Mouse (Mus musculus) MN1 (cell line): ENCODE results near the gene Kif3b.
"Not testable (repeated sequence)": the region's sequence is repeated elsewhere in the genome, so short reads cannot be mapped to it uniquely, and the experiment has no call there.

Experiments used
- DNase-seq: peaks from one replicate; pipeline ENCODE4 v3.0.0-alpha.2; 2016; ENCODE audit warnings: low spot score

Gene Kif3b

DNA sequence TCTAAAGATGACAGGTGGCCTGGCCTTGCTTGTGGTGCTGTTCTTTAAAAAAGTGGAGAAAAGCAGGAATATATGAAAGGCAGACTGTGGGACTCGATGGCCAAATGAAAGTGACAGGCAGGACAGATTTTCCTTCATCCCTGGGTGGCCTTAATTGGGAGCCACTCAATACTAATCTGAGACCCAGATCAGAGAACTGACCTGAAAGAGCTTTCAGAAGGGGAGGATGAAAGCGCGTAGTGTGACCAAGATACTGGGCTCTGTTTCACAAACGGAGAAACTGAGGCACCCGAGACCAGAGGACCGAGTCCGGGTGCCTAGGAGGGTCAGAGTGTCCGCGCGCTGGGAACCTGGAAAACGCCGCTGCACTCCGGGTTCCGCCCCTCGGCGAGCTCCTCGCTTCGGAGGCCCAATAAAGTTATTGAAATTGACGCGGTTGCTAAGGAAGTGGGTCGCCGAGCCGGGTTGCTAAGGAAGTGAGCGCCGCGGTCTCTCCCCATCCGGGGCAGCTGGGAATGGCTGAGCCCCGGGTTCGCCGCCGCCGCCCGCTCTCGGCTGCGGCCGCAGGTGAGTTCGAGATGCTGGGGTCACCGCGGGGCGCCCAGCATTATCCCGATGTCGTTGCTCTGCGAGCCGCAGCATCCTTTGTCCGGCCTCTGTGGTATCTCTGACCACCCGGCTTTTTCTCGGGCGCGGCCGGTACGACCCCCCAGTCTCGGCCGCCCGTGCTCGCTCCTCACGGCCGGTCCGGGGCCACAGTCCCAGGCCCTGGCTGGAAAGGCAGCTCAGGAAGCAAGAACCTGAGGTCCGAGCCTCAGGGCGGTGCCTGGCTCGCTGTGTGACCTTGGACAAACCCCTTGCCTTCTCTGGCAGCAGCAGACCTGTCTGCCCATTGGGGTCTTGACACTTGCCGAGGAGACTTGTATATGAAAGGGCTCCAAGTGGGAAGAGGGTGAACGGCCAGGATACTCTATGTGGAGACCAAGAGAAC lies at the start of gene Kif3b:
Gene Kif3b (plus strand): TSS at position 476 of the 991 bp plus-strand sequence.
- peak; percentile 92 for DNase-seq

GRCm38 (mm10) chr2:153242156-153242555 lies 49.1 kb upstream of the Kif3b start:
- DNase-seq: no peak

DNA sequence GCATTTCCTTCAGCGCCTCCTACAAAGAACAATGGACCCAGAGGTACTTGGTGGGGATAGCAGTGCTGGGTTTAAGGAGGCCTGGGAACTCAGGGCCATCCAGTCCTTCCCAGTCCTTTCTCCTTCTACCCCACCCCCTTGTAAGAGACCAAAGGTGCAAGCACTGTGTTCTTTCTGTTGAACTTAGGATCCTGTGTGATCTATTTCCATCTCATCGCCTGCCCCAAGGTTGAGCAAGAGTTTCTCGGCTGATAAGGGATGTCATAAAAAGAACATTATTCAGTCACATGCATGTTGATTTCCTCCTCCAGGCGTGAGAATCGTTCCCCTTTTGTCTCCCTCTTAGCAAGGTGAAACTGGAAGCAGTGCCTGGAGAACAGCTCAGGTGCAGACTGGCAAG lies 41.5 kb upstream of the Kif3b start:
- DNase-seq: no peak

DNA sequence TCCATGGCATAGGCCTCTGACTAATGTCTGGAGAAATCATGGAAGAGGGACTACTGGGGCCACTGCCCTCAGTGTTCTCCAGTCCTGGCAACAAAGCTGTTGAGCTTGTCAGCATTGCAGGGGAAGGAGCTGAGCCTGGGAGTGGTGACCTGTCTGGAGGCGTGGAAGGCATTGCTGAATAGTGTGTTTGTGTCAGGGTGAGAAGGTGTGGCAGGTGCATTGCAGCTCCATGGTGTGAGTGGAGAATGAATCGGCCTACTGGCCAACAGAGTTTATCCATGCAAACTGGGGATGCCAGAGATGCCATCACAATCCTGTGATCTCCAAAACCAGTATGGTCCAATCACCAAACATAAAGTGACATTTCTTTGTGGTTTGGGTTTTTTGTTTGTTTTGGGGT lies 34.6 kb upstream of the Kif3b start:
- no peak for DNase-seq

GRCm38 (mm10) chr2:153259030-153259863 lies 32.0 kb upstream of the Kif3b start:
- no peak for DNase-seq

- DNase-seq: no peak
These were observed 31.1 kb upstream of the Kif3b start for GRCm38 (mm10) chr2:153259864-153260674.

- DNase-seq: no peak
These were observed 28.2 kb upstream of the Kif3b start for GRCm38 (mm10) chr2:153263053-153263452.

- DNase-seq: no peak
These were observed 23.9 kb upstream of the Kif3b start for GRCm38 (mm10) chr2:153267331-153267730.

DNA sequence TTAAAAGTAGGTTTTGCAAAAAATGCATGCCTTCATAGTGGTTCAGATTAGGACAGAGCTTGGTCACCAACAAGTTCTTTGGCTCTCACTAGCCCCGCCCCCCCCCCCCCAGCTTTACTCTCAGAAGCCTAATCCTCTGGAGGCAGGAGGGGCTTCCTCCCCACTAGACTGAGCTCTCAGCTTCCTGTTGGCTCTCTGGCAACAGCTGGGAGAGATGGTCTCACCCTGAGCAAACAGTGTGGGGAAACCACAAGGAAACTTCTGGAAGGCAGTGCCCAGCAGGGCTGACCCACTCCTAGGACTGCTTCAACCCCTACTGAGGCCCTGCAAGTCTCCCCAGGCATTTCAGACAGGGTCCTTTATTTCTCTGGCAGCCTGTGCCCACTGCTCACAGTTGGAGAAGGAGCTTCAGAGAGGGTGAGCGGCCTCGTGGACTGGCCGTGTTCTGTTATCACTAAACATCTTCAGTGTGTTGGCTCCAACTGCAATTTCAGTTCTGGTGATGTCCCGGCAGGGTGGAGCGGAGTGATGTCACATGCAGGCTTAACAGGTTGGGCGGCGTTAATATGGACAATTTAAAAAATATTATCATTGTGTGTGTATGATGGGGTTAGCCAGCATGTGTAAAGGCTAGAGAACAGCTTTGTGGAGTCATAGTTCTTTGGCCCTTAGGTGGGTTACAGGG lies 20.8 kb upstream of the Kif3b start:
- DNase-seq: not testable (repeated sequence)

DNA sequence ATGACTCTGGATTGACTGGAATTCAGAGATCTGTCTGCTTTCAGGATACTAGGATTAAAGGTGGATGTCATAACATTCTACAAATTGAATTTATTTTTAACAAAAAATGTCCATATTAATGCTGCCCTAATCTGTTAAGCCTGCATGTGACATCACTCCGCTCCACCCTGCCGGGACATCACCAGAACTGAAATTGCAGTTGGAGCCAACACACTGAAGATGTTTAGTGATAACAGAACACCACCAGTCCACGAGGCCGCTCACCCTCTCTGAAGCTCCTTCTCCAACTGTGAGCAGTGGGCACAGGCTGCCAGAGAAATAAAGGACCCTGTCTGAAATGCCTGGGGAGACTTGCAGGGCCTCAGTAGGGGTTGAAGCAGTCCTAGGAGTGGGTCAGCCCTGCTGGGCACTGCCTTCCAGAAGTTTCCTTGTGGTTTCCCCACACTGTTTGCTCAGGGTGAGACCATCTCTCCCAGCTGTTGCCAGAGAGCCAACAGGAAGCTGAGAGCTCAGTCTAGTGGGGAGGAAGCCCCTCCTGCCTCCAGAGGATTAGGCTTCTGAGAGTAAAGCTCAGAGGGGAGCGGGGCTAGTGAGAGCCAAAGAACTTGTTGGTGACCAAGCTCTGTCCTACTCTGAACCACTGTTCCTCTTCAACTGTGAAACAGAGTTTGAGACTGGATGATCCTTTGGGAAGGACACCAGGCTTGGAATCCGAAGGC lies 16.9 kb upstream of the Kif3b start:
- not testable (repeated sequence) for DNase-seq

GRCm38 (mm10) chr2:153274919-153275247 lies 16.3 kb upstream of the Kif3b start:
- no peak for DNase-seq

DNA sequence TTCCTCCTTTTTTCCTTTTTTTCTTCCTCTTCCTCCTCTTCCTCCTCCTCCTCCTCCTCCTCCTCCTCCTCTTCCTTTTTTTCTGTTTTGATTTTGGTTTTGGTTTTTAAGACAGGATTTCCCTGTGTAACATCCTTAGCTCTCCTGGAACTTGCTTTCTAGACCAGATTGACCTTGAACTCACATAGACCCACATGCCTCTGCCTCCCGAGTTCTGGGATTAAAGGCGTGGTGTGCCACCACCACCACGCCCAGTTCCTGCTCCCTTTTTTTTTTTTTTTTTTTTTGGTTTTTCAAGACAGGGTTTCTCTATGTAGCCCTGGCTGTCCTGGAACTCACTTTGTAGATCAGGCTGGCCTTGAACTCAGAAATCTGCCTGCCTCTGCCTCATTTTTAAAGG lies 15.6 kb upstream of the Kif3b start:
- not testable (repeated sequence) for DNase-seq

- DNase-seq: no peak
These were observed 14.8 kb upstream of the Kif3b start for GRCm38 (mm10) chr2:153276440-153276839.

- not testable (repeated sequence) for DNase-seq
These were observed 14.4 kb upstream of the Kif3b start for GRCm38 (mm10) chr2:153276846-153277245.

DNA sequence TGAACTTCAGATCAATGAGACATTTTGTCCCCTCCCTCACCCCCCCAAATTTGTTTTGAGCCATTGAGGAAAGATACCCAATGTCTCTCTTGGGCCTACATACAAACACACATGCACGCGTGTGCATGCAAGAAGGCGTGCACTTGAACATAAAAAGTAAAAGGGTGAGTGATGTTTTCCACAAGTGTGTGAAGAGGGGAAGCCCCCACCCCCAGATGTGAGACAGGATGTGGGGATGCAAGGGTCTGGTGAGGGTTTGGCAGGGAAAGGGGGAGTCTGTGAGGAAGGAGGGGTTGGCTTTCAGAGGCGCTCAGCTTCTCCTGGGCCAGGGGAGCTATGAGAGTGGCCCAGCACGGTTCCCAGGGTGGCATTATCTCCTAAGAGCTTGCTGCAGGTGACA lies 12.9 kb upstream of the Kif3b start:
- DNase-seq: no peak

DNA sequence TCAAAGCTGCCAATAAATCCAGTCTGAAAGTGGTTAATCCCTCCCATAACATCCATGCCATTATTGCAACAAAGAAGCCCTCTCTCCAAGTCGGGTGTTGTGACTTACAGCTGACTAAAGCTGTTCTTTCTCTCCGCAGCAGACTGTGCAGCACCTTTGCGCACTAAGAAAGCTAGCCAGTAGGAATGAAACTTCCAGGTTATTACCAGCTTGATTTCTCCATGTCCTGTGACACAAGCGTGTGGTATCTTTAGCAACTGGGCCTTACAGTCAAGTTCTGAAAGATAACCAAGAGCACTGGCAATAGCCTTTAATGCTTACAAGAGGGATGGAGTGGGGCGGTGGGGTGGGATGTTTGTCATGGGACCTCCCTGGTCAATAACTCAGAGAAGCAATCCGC lies 7.3 kb upstream of the Kif3b start:
- DNase-seq: no peak

GRCm38 (mm10) chr2:153286524-153286923 lies 4.7 kb upstream of the Kif3b start:
- DNase-seq: no peak

- peak; percentile 92 for DNase-seq
These were observed 3.4 kb upstream of the Kif3b start for GRCm38 (mm10) chr2:153287835-153288234.

GRCm38 (mm10) chr2:153292305-153292861 lies 1.2 kb downstream of the Kif3b start:
- DNase-seq: peak; percentile 32

DNA sequence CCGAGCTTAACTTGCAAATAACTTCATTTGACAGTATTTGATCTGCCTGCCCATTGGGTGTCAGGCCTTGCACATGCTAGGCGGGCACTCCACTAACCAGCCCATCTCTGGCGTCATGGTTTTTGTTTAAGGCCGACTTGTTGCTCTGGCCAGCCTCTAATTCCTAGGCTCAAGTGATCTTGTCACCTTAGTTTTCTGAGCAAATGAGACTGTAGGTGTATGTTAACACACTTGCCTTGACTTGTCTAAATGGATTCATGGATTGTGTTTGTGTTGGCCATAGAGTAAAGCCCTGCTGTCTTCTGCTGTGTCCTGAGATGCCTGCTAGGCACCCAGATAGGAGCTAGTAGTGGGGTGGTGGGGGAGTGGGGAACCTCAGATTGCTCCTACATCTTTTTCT lies 4.0 kb downstream of the Kif3b start:
- DNase-seq: no peak
